Mouse (Mus musculus) olfactory bulb, adult 2 months (tissue): ENCODE results near the gene 4930402H24Rik.

Experiments used
- CTCF ChIP-seq: fragments of 200-500 bp; IDR thresholded peaks from 2 replicates; pipeline ENCODE4 v1.5.1; 2012; ENCODE audit warnings: low read depth, mild to moderate bottlenecking, low read length, moderate library complexity; ENCODE audit not compliant: insufficient read depth
- POLR2A ChIP-seq: fragments of 200-500 bp; IDR thresholded peaks from 2 replicates; pipeline ENCODE4 v1.6.1; 2012; ENCODE audit warnings: mild to moderate bottlenecking, low read depth, low read length, moderate library complexity; ENCODE audit not compliant: insufficient read depth

DNA sequence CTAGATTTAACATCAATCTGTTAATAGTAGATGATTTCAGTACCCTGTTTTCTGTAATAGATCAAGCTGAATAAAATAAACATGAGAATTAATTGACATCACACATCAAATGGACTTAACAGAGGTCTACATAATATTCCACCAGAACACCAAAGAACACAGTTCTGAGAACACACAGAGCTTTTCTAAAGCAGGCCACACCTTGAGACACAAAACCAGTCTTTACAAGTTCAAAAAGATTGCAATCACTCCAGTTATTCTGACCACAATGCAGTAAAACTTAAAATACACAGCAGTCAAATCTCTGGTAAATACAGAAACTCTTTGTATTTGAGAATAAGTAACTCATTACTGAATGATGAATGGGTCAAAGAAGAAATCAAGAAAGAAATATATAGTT lies 22.3 kb upstream of the 4930402H24Rik start:
- TF ChIP-seq POLR2A, result no peak
- TF ChIP-seq CTCF, result no peak
